Mouse (Mus musculus) ZHBTc4 (cell line): ENCODE measurements at regions not wholly inside any gene's neighbourhood (a gene's known extent, or its start where the extent isn't known, plus 50 kb on each side); places are given as distances from the start of the nearest gene placed in this dataset.

ENCODE experiments used
- DNase-seq: peaks from one replicate; pipeline ENCODE4 v3.0.0-alpha.2; 2011; ENCODE audit warnings: low read depth, low spot score

GRCm38 (mm10) chr3:149819081-149819480, 828.7 kb upstream of the Adgrl2 start:
- DNase-seq, result no peak

GRCm38 (mm10) chr3:149811036-149811435, 820.7 kb upstream of the Adgrl2 start:
- no peak for DNase-seq

DNA sequence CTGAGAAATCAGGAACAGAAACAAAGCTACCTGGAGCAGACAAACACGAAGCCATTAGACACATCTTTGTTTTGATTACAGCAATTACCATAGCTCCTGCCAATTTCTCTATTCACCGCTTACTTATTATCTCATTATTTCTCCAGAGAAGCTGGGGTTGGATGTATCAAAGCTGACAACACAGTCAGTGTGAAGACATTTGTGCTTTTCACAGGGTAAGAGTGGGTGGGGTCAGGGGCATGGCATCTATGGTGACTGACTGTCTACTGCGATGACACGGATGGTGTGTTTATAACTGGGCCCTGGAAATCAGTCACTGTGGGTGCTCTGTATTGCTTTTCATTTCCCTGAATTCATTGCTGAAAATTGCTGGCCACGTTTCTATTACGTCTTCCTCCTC, 815.0 kb upstream of the Adgrl2 start:
- no peak for DNase-seq

DNA sequence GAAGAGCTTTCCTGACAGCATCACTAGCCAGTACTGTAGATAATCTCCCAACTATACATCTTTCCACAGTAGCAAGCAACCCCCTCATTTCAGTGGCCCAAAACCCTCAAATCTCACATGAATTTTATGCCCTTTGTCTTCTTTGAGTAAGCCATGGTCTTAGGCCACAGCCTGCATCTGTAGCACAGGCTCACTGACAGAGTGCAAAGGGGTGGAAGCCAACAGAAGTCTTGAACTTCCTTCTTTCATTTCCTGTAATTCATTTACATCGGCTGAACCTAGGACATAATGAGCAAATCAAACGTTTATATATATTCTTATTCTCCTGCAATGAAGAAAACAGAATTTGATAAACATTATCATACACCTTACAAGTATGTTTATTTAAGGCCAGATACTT, 805.8 kb upstream of the Adgrl2 start:
- DNase-seq, result no peak

DNA sequence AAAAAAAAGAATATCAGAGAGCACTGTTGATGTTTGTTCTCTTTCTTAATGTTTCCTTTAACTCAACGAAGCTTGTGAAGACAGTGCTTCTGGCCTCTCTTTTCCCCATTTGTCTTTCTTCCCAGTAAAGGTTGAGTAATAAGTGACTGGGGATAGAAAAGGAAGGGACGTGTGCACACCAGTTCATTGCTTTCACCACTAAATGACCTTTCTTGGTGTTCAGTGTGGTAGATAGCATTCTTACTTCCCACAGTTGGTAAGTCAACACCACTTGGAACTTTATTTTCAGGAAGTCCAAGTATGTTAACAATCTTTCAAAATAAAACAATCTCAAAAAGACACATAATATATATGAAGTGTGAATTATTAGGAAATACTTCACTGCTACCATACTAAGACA, 801.2 kb upstream of the Adgrl2 start:
- DNase-seq, result no peak

GRCm38 (mm10) chr3:149786096-149786495, 795.7 kb upstream of the Adgrl2 start:
- no peak for DNase-seq

DNA sequence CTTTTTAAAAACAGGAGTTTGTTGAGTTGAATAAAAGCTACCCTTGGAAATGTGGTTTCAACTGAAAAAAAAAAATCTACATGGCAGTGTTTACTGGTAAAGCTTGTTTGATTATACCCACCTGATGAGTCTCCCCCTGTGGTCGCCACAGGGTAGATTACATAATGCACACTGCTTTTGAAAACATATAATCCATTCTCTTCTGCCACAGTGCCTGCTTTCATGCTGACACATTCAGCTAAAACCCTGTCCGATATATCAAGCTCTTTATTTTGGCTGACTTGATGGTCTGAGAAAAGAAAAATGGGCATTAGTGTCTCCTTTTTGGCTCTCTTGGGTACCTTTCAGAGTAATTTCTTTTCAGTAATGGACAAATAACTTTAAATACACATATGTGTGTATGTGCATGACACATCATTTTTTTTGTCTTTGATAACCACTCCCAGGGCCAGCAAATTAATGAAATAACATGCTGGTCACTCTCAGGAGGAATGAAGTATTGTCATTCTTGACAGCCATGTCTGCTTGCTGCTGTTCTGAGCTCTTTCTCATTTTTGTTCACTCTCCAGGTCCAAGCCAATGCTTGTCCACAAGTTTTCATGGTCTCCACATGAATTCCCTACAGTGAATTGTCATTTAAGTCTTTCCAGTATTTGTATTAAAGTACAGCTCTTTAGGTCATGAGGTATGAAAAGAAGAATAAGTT, 793.7 kb upstream of the Adgrl2 start:
- DNase-seq, result no peak

- DNase-seq, result no peak
Observed at GRCm38 (mm10) chr3:149767847-149768421, 777.6 kb upstream of the Adgrl2 start.

DNA sequence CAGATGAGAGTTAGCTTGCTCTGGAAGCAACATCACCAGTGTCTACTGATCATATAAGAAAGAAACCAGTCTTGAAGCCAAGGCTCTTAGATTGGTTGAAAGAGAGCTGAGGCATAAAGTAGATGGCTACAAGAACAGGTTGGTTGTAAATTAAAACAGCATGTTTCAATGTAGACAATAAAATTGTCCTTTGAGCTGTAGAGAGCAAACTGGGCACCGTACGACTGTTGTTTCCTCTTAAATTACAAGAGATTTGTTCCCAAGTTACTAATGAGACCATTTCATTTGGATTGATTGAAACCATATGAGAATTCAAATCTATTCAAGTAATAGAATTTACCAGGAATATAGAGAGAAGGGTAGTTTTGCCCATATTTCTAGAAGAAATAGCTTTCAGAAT, 770.9 kb upstream of the Adgrl2 start:
- DNase-seq, result no peak

GRCm38 (mm10) chr3:149757910-149758592, 767.7 kb upstream of the Adgrl2 start:
- DNase-seq, result no peak

GRCm38 (mm10) chr3:149736069-149736468, 745.7 kb upstream of the Adgrl2 start:
- DNase-seq, result no peak

DNA sequence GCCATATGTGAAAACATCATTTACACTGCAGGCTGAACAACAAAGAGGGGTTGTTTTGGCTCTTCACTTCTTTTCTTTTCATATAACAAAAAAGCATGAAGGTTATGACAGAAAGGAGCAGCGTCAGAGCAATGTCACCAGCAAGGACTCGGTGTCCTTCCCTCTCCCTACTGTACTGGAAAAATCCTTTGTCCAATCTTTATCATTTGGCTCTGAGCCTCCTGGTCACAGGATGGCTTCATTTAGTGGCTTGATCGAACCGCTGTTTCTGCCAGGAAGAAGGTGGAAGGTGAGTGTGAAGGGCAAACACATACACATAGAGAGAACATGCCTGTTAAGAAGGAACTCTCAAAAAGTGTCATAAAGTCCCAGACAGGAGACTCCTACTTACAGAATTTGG, 735.9 kb upstream of the Adgrl2 start:
- no peak for DNase-seq

GRCm38 (mm10) chr3:149724879-149725278, 734.5 kb upstream of the Adgrl2 start:
- DNase-seq, result no peak

DNA sequence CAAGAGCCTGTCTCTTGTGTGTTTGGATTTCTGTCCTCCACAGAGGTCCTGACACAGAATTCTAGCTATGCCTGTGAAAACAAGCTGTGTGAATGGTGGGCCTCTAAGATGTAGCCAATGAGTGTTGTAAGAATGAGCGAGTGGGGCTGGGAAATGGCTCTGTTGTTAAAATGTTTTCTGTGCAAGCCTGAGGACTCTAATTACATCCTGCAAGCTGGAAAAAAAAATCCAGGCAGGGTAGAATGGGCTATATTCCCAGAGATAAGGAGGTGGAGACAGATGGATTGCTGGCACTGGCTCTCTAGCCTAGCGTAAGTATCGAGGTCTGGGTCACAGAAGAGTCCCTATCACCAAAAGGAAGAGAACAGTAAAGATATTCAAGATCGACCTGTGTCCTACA, 731.5 kb upstream of the Adgrl2 start:
- DNase-seq, result no peak

GRCm38 (mm10) chr3:149720306-149720705, 730.0 kb upstream of the Adgrl2 start:
- DNase-seq, result no peak

DNA sequence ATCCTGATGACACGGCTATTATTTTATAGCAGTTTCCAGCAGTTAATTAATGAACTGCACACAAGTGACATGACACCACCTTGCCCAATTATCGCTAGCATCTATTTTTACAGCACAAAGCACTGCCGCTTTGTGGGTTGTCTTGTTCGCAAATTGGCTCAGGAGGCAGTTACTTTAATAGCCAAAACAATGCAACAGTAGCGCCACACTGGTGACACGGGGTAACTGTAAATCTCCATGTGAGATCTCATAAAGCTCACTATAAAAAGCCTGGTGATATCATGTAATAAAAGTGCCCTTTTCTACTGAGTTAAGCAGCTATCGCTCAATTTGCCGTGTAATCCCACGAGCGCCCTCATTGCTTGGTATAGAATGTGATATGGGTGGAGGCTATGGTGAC, 715.4 kb upstream of the Adgrl2 start:
- no peak for DNase-seq

GRCm38 (mm10) chr3:149705322-149705721, 715.0 kb upstream of the Adgrl2 start:
- DNase-seq, result no peak

- DNase-seq, result no peak
Observed at GRCm38 (mm10) chr3:149704478-149704877, 714.1 kb upstream of the Adgrl2 start.

DNA sequence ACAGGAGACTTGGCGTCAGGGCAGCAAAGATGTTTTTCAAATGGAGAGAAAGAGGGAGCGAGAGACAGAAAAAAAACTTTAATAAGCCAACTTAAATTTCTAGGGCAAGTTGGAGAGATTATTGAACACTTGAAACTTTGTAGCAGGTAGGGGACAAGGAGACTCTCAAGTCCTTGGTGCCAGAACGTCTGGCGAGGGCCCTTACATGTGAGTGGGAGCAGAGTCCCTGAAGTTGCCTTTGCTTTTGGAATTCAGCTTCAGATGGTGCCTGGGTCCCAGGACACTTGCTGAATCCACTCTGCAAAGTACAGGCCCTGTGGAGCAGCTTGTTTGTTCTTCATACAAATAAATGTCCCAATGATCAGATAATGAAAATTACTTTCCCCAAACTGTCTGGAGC, 693.2 kb upstream of the Adgrl2 start:
- DNase-seq, result no peak

DNA sequence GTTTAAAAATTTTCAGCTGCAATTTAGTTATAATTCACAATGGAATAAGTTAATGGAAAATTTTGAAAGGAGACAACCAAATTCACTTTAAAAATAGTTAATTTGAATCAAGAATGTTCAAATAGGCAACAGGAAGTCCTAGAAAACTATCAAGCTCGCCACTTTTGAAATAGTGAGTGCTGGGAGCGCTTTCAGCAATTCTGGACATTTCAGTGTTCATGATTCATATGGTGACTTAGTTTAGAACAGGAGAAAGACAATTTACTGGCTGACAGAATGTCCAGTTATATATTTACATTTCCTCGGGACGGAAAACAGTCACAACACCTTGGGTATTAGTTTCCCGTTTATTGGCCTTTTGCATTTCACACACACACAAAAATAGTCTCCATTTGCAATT, 691.9 kb upstream of the Adgrl2 start:
- DNase-seq, result no peak

DNA sequence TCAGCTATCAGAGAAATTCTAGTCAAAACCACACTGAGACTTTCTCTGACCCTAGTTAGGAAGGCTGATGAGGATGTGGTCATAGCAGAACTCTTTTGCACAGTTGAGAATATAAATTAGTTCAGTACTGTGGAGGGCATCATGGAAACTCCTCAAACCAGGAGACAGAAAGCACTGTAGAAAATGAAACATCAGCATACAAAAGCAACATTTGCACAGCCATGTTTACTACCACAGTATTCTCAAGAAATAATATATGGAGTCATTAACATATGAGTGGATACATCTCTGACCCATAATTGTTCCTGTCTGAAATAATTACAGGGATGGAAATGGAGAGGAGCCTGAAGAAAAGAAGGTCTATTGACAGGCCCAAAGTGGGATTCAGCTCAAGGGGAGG, 683.6 kb upstream of the Adgrl2 start:
- no peak for DNase-seq

- DNase-seq, result no peak
Observed at GRCm38 (mm10) chr3:149664624-149665023, 674.3 kb upstream of the Adgrl2 start.

DNA sequence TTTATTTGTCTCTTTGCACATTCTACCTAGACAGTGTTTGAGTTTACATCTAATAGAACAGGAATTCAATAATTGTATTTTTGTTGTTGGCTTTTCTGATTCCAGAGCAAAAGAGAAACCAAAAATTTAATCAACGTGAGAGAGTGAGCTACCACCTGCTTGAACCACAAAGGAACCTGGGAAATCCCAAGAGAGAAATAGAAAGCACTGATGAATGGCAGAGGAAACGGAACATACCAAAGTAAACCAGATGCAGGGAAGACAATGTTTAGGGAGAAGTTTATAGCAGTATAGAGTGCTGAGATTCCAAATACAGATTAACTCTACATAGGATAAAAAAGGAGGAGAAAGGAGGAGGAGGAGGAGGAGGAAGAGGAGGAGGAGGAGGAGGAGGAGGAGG, 648.0 kb upstream of the Adgrl2 start:
- no peak for DNase-seq
